Mouse (Mus musculus) embryo, embryonic 10 days (tissue): Measurements from ENCODE around the gene Kctd6.
A peak's percentile ranks its signal among the peaks of the same experiment; 100 is the strongest.
"Not testable (repeated sequence)": the region's sequence is repeated elsewhere in the genome, so short reads cannot be mapped to it uniquely, and the experiment has no call there.

ENCODE experiments used
- DNase-seq: peaks from one replicate; pipeline ENCODE4 v3.0.0-alpha.2; 2015; ENCODE audit warnings: low spot score

Kctd6 gene

GRCm38 (mm10) chr14:8250141-8250871, 36.4 kb downstream of the Kctd6 start:
- DNase-seq = no peak

GRCm38 (mm10) chr14:8251330-8251885, 37.5 kb downstream of the Kctd6 start:
- DNase-seq = no peak

GRCm38 (mm10) chr14:8255076-8255729, 41.3 kb downstream of the Kctd6 start:
- peak; percentile 64 for DNase-seq

- DNase-seq = no peak
Measured at GRCm38 (mm10) chr14:8256072-8256471, 42.1 kb downstream of the Kctd6 start.

- DNase-seq = no peak
Measured at GRCm38 (mm10) chr14:8256881-8257280, 42.9 kb downstream of the Kctd6 start.

GRCm38 (mm10) chr14:8257521-8258334, 43.8 kb downstream of the Kctd6 start:
- no peak for DNase-seq

DNA sequence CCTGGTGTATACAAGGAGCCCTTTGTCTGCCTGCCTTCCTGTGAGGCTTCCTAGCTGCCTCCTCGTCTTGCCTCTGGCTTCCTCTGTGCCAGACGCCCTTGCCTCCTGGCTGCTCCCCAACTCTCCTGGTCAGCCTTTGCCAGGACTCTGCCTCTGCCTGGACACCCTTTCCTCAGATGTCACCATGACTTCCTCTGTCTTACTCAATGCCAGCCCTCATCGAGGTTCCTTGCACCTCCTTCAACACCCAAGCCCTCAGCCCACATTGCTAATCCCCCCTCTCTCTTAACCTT, 44.3 kb downstream of the Kctd6 start:
- DNase-seq = no peak

DNA sequence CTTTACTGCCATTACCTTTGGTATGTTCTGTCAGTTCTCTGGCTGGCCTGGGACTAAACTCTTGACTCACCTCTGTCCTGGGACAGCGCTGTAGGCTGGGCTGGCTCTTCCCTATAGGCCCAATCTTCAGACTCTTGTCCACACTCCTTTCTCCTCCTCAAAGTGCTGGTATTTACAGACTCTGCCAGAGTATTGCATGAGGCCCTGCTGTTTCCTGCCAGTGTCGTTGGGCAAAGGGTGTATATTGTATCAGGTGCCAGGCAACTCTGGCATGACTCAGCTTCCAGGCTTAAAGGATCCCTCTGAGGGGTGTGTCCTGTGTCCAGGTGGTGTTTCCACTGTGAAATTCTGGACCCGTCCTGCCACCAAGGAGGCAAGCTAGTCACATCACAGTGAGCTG, 44.8 kb downstream of the Kctd6 start:
- DNase-seq = no peak

- DNase-seq = no peak
Measured at GRCm38 (mm10) chr14:8259166-8259565, 45.2 kb downstream of the Kctd6 start, which contains the start of gene Acox2. Gene Acox2, minus strand, starts transcription at chr14:8259353.

GRCm38 (mm10) chr14:8260214-8260613, 46.3 kb downstream of the Kctd6 start:
- no peak for DNase-seq

- DNase-seq = no peak
Measured at GRCm38 (mm10) chr14:8262242-8262641, 48.3 kb downstream of the Kctd6 start.

GRCm38 (mm10) chr14:8264378-8264777, 50.4 kb downstream of the Kctd6 start:
- DNase-seq = no peak

GRCm38 (mm10) chr14:8271281-8271680, 57.3 kb downstream of the Kctd6 start:
- DNase-seq = not testable (repeated sequence)
